8 mouse cellular contexts compared by ENCODE assay signal in the genomic region with DNA sequence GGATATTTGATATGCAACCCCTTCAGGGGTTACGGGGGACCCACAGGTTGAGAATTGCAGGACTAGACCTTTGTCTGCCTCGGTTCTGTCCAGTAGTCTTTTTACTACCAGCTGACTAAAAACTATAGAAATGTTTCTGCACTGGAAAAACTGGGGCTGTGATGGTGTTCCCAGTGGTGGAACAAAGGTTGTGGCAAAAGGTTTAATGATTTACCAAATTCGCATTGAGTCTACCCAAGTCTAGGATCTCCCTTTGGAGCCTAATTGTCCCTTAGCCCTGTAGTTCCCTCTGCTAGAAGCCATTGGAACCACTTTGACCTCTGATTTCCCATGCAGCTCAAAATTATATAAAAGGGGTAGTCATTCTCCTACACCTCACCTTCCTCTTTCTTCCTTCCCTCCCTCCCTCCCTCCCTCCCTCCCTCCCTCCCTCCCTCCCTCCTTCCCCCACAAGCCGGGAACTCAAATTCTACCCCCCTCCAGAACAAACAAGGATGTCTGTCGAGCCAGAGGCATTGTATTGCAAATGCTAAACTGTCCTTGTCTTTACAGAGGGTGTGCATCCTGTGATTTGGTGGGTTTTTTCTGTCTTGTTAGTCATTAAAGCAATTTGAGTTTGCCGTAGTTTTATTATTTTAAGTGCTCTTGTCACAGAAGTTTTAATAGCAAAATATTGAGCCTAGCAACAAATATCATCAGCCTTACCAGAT. TPM values are rescaled to one million over a fixed set of nuclear protein-coding genes. Genes with fewer than 3 reads are reported as not detected.
DNase-seq lines count a peak whose midpoint lies in the region; ATAC-seq lines count a peak whose summit lies in the region.

No protein-coding gene starts in this region.

- 0 out of 2 replicates have a peak overlapping the region, but pooled peaks have one; percentile 89 for H3K9ac ChIP-seq in lung, embryonic 15.5 days
- H3K9ac ChIP-seq in forebrain, embryonic 14.5 days (ENCODE audit: low read length): peak overlapping the region; percentile 96
- peak overlapping the region; percentile 40 for H3K9ac ChIP-seq in limb, embryonic 13.5 days
- 0 out of 2 replicates have a peak overlapping the region, but pooled peaks have one; percentile 99 for H3K9ac ChIP-seq in stomach, embryonic 15.5 days

- no peak for DNase-seq in lung, postnatal 4 days
- peak; percentile 11 for DNase-seq in forebrain, embryonic 14.5 days (ENCODE audit: low spot score)
- no peak for DNase-seq in right cerebral cortex, postnatal 4 days
- DNase-seq in gastrocnemius, adult 8-10 months (ENCODE audit: low spot score in 2 of 2): no peak
- DNase-seq in left cerebral cortex, postnatal 10 days (ENCODE audit: extremely low spot score in 1 of 2, low spot score in 2 of 2): no peak

- H3K27me3 ChIP-seq in lung, embryonic 15.5 days: no peaks in the 10 kb centered on the region
- no peaks in the 10 kb centered on the region for H3K27me3 ChIP-seq in forebrain, embryonic 14.5 days (replicated peaks; ENCODE audit: control insufficient read depth, insufficient read depth, low read length)
- H3K27me3 ChIP-seq in limb, embryonic 13.5 days: no peaks in the 10 kb centered on the region
- no peaks in the 10 kb centered on the region for H3K27me3 ChIP-seq in stomach, embryonic 15.5 days (replicated peaks)

- no peaks in the 10 kb centered on the region for H3K9me3 ChIP-seq in lung, embryonic 15.5 days
- H3K9me3 ChIP-seq in forebrain, embryonic 14.5 days (replicated peaks; ENCODE audit: control insufficient read depth, low read length): no peaks in the 10 kb centered on the region
- no peaks in the 10 kb centered on the region for H3K9me3 ChIP-seq in limb, embryonic 13.5 days
- no peaks in the 10 kb centered on the region for H3K9me3 ChIP-seq in stomach, embryonic 15.5 days

- ATAC-seq in lung, embryonic 15.5 days (ENCODE audit: borderline replicate concordance, extremely low read depth, low FRiP score, low TSS enrichment): no peak
- ATAC-seq in forebrain, embryonic 14.5 days: no peak
- ATAC-seq in limb, embryonic 13.5 days (ENCODE audit: low FRiP score, low read depth): no peak
- ATAC-seq in stomach, embryonic 15.5 days (ENCODE audit: insufficient read depth, low FRiP score, low read depth): no peak

- H3K36me3 ChIP-seq in lung, embryonic 15.5 days: no peaks in the 10 kb centered on the region
- H3K36me3 ChIP-seq in forebrain, embryonic 14.5 days (ENCODE audit: control insufficient read depth, insufficient read depth, low read length): 0 out of 2 replicates have a peak, but pooled peaks cover 3% of the 10 kb centered on the region
- H3K36me3 ChIP-seq in limb, embryonic 13.5 days: peaks cover 4% of the 10 kb centered on the region; the same call in 1 of the 2 replicates
- H3K36me3 ChIP-seq in stomach, embryonic 15.5 days: no peaks in the 10 kb centered on the region

- 9% methylated on average over 5 of the region's 6 CpGs for WGBS in lung, embryonic 15.5 days
- 21% methylated on average over 5 of the region's 6 CpGs for WGBS in forebrain, embryonic 14.5 days
- 19% methylated on average over 6 of the region's 6 CpGs for WGBS in limb, embryonic 13.5 days
- 17% methylated on average over 6 of the region's 6 CpGs for WGBS in stomach, embryonic 15.5 days

- peak overlapping the region; percentile 70 for H3K4me2 ChIP-seq in lung, embryonic 15.5 days
- H3K4me2 ChIP-seq in forebrain, embryonic 14.5 days (ENCODE audit: low read length): peak overlapping the region; percentile 79
- H3K4me2 ChIP-seq in limb, embryonic 13.5 days (replicated peaks): peak overlapping the region; percentile 78
- peak overlapping the region; percentile 69 for H3K4me2 ChIP-seq in stomach, embryonic 15.5 days

- intact Hi-C loops in left cerebral cortex, postnatal 10 days (cut with DNase I): no loop called here

- peaks cover 29% of the 10 kb centered on the region for H3K4me1 ChIP-seq in lung, embryonic 15.5 days
- H3K4me1 ChIP-seq in forebrain, embryonic 14.5 days (ENCODE audit: control insufficient read depth, insufficient read depth, low read length): peaks cover 21% of the 10 kb centered on the region
- H3K4me1 ChIP-seq in limb, embryonic 13.5 days: peaks cover 25% of the 10 kb centered on the region
- H3K4me1 ChIP-seq in stomach, embryonic 15.5 days: peaks cover 13% of the 10 kb centered on the region; the same call in 1 of the 2 replicates

- H3K4me3 ChIP-seq in lung, embryonic 15.5 days: peak overlapping the region; percentile 87
- peak overlapping the region; percentile 96 for H3K4me3 ChIP-seq in forebrain, embryonic 14.5 days (ENCODE audit: low read depth, low read length)
- H3K4me3 ChIP-seq in limb, embryonic 13.5 days: peak overlapping the region; percentile 95
- H3K4me3 ChIP-seq in stomach, embryonic 15.5 days (replicated peaks): peak overlapping the region; percentile 77

- H3K27ac ChIP-seq in lung, embryonic 15.5 days: no peak overlapping the region
- no peak overlapping the region for H3K27ac ChIP-seq in forebrain, embryonic 14.5 days (ENCODE audit: low read depth, low read length)
- H3K27ac ChIP-seq in limb, embryonic 13.5 days: no peak overlapping the region
- H3K27ac ChIP-seq in stomach, embryonic 15.5 days: no peak overlapping the region; the same call in 1 of the 2 replicates

RNA-seq across cellular contexts. Expression of a gene that starts 2.0 kb away (rescaled TPM):
- 66.4 and 68.7 TPM in 2 replicates for polyA plus RNA-seq in lung, embryonic 15.5 days (2015; fragmentation: Nextera tagmentation; extraction: Ambion mirVana)
- polyA plus RNA-seq in forebrain, embryonic 14.5 days (2014; fragmentation: Nextera tagmentation; extraction: Ambion mirVana): 84.0 and 94.1 TPM in 2 replicates
- polyA plus RNA-seq in limb, embryonic 13.5 days (2015; fragmentation: Nextera tagmentation; extraction: Ambion mirVana): 77.7 and 78.8 TPM in 2 replicates
- polyA plus RNA-seq in stomach, embryonic 15.5 days (2015; fragmentation: Nextera tagmentation; extraction: Ambion mirVana): 83.1 and 86.0 TPM in 2 replicates
- total RNA-seq in gastrocnemius, adult 8-10 months (2022): 100 to 1,000 TPM; 118 to 138 (median 133) TPM
- total RNA-seq in left cerebral cortex, postnatal 10 days (2021): 100 to 1,000 TPM; 339 to 352 TPM

RNA-seq across cellular contexts. Expression of a gene that starts 2.2 kb away (rescaled TPM):
- 10.1 and 12.6 TPM in 2 replicates for polyA plus RNA-seq in lung, embryonic 15.5 days (2015; fragmentation: Nextera tagmentation; extraction: Ambion mirVana)
- polyA plus RNA-seq in forebrain, embryonic 14.5 days (2014; fragmentation: Nextera tagmentation; extraction: Ambion mirVana): 7.0 and 8.6 TPM in 2 replicates
- polyA plus RNA-seq in limb, embryonic 13.5 days (2015; fragmentation: Nextera tagmentation; extraction: Ambion mirVana): 13.9 and 14.4 TPM in 2 replicates
- 7.7 and 9.6 TPM in 2 replicates for polyA plus RNA-seq in stomach, embryonic 15.5 days (2015; fragmentation: Nextera tagmentation; extraction: Ambion mirVana)
- total RNA-seq in gastrocnemius, adult 8-10 months (2022): 10 to 100 TPM; 10.7 to 14.8 (median 13.2) TPM
- total RNA-seq in left cerebral cortex, postnatal 10 days (2021): 10 to 100 TPM; 10.4 to 11.3 TPM

RNA-seq across cellular contexts. Expression of a gene that starts 42.7 kb away (rescaled TPM):
- not detected in 2 replicates for polyA plus RNA-seq in lung, embryonic 15.5 days (2015; fragmentation: Nextera tagmentation; extraction: Ambion mirVana)
- polyA plus RNA-seq in forebrain, embryonic 14.5 days (2014; fragmentation: Nextera tagmentation; extraction: Ambion mirVana): not detected in 2 replicates
- 1.6 and 2.8 TPM in 2 replicates for polyA plus RNA-seq in limb, embryonic 13.5 days (2015; fragmentation: Nextera tagmentation; extraction: Ambion mirVana)
- polyA plus RNA-seq in stomach, embryonic 15.5 days (2015; fragmentation: Nextera tagmentation; extraction: Ambion mirVana): 1.8 and 8.3 TPM in 2 replicates
- not detected for total RNA-seq in gastrocnemius, adult 8-10 months (2022)
- total RNA-seq in left cerebral cortex, postnatal 10 days (2021): 1 to 10 TPM in 1 of 2 experiments, not detected in 1; 1.0 TPM

Comparison
In these comparisons a context has a peak if more than half of its experiments do, and no peak if none do; other contexts are left out.
1. H3K9ac ChIP-seq: peak in every context shown above with its lines; median percentile 99 in stomach, embryonic 15.5 days; 96 in forebrain, embryonic 14.5 days; 89 in lung, embryonic 15.5 days; 40 in limb, embryonic 13.5 days.